Mouse (Mus musculus): ENCODE measurements at regions not wholly inside any gene's neighbourhood (a gene's known extent, or its start where the extent isn't known, plus 50 kb on each side); places are given as distances from the start of the nearest gene placed in this dataset.

GRCm38 (mm10) chr1:43265699-43266455 lies 69.1 kb upstream of the Fhl2 start:
- Histone ChIP-seq H3K4me1 (ENCODE audit: control insufficient read depth, insufficient read depth, low read length) (no peaks in the 10 kb centered on the region), H3K27ac (ENCODE audit: control insufficient read depth, insufficient read depth, low read depth, low read length, poor library complexity) (no peak overlapping the region), H3K4me3 (replicated peaks; ENCODE audit: control insufficient read depth, low read depth, low read length) (no peak overlapping the region)
- TF ChIP-seq CTCF (IDR thresholded peaks at IDR 0.05; ENCODE audit: control insufficient read depth, insufficient read depth, low read length): no peak
- no peak for TF ChIP-seq POLR2A (IDR thresholded peaks at IDR 0.05; ENCODE audit: borderline replicate concordance, control insufficient read depth, low read depth, low read length)
- WGBS: 77% methylated on average over 5 of the region's 5 CpGs

GRCm38 (mm10) chr1:43269685-43270084 lies 72.9 kb upstream of the Fhl2 start:
- 45% methylated on average over 7 of the region's 7 CpGs for WGBS
- no peak overlapping the region for H3K27ac ChIP-seq (ENCODE audit: control insufficient read depth, insufficient read depth, low read depth, low read length, poor library complexity)
- TF ChIP-seq POLR2A (IDR thresholded peaks at IDR 0.05; ENCODE audit: borderline replicate concordance, control insufficient read depth, low read depth, low read length) (no peak), CTCF (IDR thresholded peaks at IDR 0.05; ENCODE audit: control insufficient read depth, insufficient read depth, low read length) (no peak)
- H3K4me3 ChIP-seq (replicated peaks; ENCODE audit: control insufficient read depth, low read depth, low read length): no peak overlapping the region
- no peaks in the 10 kb centered on the region for H3K4me1 ChIP-seq (ENCODE audit: control insufficient read depth, insufficient read depth, low read length)

- Histone ChIP-seq H3K4me1 (ENCODE audit: control insufficient read depth, insufficient read depth, low read length) (no peaks in the 10 kb centered on the region), H3K4me3 (replicated peaks; ENCODE audit: control insufficient read depth, low read depth, low read length) (no peak overlapping the region), H3K27ac (ENCODE audit: control insufficient read depth, insufficient read depth, low read depth, low read length, poor library complexity) (no peak overlapping the region)
- WGBS: 75% methylated on average over 2 of the region's 2 CpGs
- TF ChIP-seq CTCF (IDR thresholded peaks at IDR 0.05; ENCODE audit: control insufficient read depth, insufficient read depth, low read length) (no peak), POLR2A (IDR thresholded peaks at IDR 0.05; ENCODE audit: borderline replicate concordance, control insufficient read depth, low read depth, low read length) (no peak)
Measured at GRCm38 (mm10) chr1:43273236-43273868, 76.6 kb upstream of the Fhl2 start.

GRCm38 (mm10) chr1:43291736-43292135 lies 95.0 kb upstream of the Fhl2 start:
- TF ChIP-seq CTCF (IDR thresholded peaks at IDR 0.05; ENCODE audit: control insufficient read depth, insufficient read depth, low read length) (no peak), POLR2A (IDR thresholded peaks at IDR 0.05; ENCODE audit: borderline replicate concordance, control insufficient read depth, low read depth, low read length) (no peak)
- Histone ChIP-seq H3K4me1 (ENCODE audit: control insufficient read depth, insufficient read depth, low read length) (no peaks in the 10 kb centered on the region), H3K4me3 (replicated peaks; ENCODE audit: control insufficient read depth, low read depth, low read length) (no peak overlapping the region), H3K27ac (ENCODE audit: control insufficient read depth, insufficient read depth, low read depth, low read length, poor library complexity) (no peak overlapping the region)
- 85% methylated on average over 8 of the region's 8 CpGs for WGBS

- TF ChIP-seq CTCF (IDR thresholded peaks at IDR 0.05; ENCODE audit: control insufficient read depth, insufficient read depth, low read length) (no peak), POLR2A (IDR thresholded peaks at IDR 0.05; ENCODE audit: borderline replicate concordance, control insufficient read depth, low read depth, low read length) (no peak)
- H3K4me3 ChIP-seq (replicated peaks; ENCODE audit: control insufficient read depth, low read depth, low read length): no peak overlapping the region
- H3K27ac ChIP-seq (ENCODE audit: control insufficient read depth, insufficient read depth, low read depth, low read length, poor library complexity): no peak overlapping the region
- WGBS: 80% methylated on average over 2 of the region's 2 CpGs
- H3K4me1 ChIP-seq (ENCODE audit: control insufficient read depth, insufficient read depth, low read length): no peaks in the 10 kb centered on the region
Measured at GRCm38 (mm10) chr1:43292561-43292960, 95.8 kb upstream of the Fhl2 start.

GRCm38 (mm10) chr1:43294221-43295012 lies 97.6 kb upstream of the Fhl2 start:
- H3K27ac ChIP-seq (ENCODE audit: control insufficient read depth, insufficient read depth, low read depth, low read length, poor library complexity): no peak overlapping the region
- H3K4me3 ChIP-seq (replicated peaks; ENCODE audit: control insufficient read depth, low read depth, low read length): no peak overlapping the region
- no peaks in the 10 kb centered on the region for H3K4me1 ChIP-seq (ENCODE audit: control insufficient read depth, insufficient read depth, low read length)
- WGBS: 76% methylated on average over 11 of the region's 11 CpGs
- TF ChIP-seq POLR2A (IDR thresholded peaks at IDR 0.05; ENCODE audit: borderline replicate concordance, control insufficient read depth, low read depth, low read length) (no peak), CTCF (IDR thresholded peaks at IDR 0.05; ENCODE audit: control insufficient read depth, insufficient read depth, low read length) (no peak)

GRCm38 (mm10) chr1:43297579-43297978 lies 100.8 kb upstream of the Fhl2 start:
- Histone ChIP-seq H3K27ac (ENCODE audit: control insufficient read depth, insufficient read depth, low read depth, low read length, poor library complexity) (no peak overlapping the region), H3K4me3 (replicated peaks; ENCODE audit: control insufficient read depth, low read depth, low read length) (no peak overlapping the region), H3K4me1 (ENCODE audit: control insufficient read depth, insufficient read depth, low read length) (no peaks in the 10 kb centered on the region)
- 72% methylated on average over 2 of the region's 2 CpGs for WGBS
- no peak for TF ChIP-seq POLR2A (IDR thresholded peaks at IDR 0.05; ENCODE audit: borderline replicate concordance, control insufficient read depth, low read depth, low read length)
- no peak for TF ChIP-seq CTCF (IDR thresholded peaks at IDR 0.05; ENCODE audit: control insufficient read depth, insufficient read depth, low read length)

GRCm38 (mm10) chr1:43298746-43299145 lies 102.0 kb upstream of the Fhl2 start:
- TF ChIP-seq POLR2A (IDR thresholded peaks at IDR 0.05; ENCODE audit: borderline replicate concordance, control insufficient read depth, low read depth, low read length) (no peak), CTCF (IDR thresholded peaks at IDR 0.05; ENCODE audit: control insufficient read depth, insufficient read depth, low read length) (no peak)
- 83% methylated on average over 3 of the region's 3 CpGs for whole genome bisulfite sequencing
- H3K4me1 ChIP-seq (ENCODE audit: control insufficient read depth, insufficient read depth, low read length): no peaks in the 10 kb centered on the region

More at GRCm38 (mm10) chr1:43298746-43299145, 102.0 kb upstream of the Fhl2 start:
- Histone ChIP-seq H3K27ac (ENCODE audit: control insufficient read depth, insufficient read depth, low read depth, low read length, poor library complexity) (no peak overlapping the region), H3K4me3 (replicated peaks; ENCODE audit: control insufficient read depth, low read depth, low read length) (no peak overlapping the region)
